Mouse (Mus musculus) kidney, embryonic 14.5 days (tissue): ENCODE data around the gene Exoc3l. TPM values are rescaled to one million over a fixed set of nuclear protein-coding genes. Genes with fewer than 3 reads are reported as not detected.

Experiments
- ATAC-seq: fragments of 200-750 bp; cut with Nextera tagmentation; 2 replicates; pipeline ENCODE4 v1.8.0; 2017; ENCODE audit warnings: moderate number of reproducible peaks, mild to moderate bottlenecking, moderate TSS enrichment, moderate library complexity; ENCODE audit not compliant: low FRiP score, low TSS enrichment
- H3K27ac ChIP-seq: fragments of 300-500 bp; sonication (generic); 2 replicates; pipeline ENCODE4 v1.5.1; 2014; ENCODE audit warnings: low read depth, mild to moderate bottlenecking, low read length, moderate library complexity, mixed read lengths
- H3K27me3 ChIP-seq: fragments of 300-500 bp; sonication (generic); 2 replicates; pipeline ENCODE4 v1.6.1; 2014; ENCODE audit warnings: mild to moderate bottlenecking, low read length; ENCODE audit not compliant: control insufficient read depth, insufficient read depth
- H3K36me3 ChIP-seq: fragments of 300-500 bp; sonication (generic); 2 replicates; pipeline ENCODE4 v1.6.1; 2014; ENCODE audit warnings: low read length, mixed read lengths; ENCODE audit not compliant: control insufficient read depth, insufficient read depth
- H3K4me1 ChIP-seq: fragments of 300-500 bp; sonication (generic); 2 replicates; pipeline ENCODE4 v1.6.1; 2014; ENCODE audit warnings: low read length, mixed read lengths; ENCODE audit not compliant: control insufficient read depth, insufficient read depth
- H3K4me2 ChIP-seq: fragments of 300-500 bp; sonication (generic); replicated peaks from 2 replicates; pipeline ENCODE4 v1.6.1; 2014; ENCODE audit warnings: low read depth, mild to moderate bottlenecking, low read length
- H3K4me3 ChIP-seq: fragments of 300-500 bp; sonication (generic); 2 replicates; pipeline ENCODE4 v1.5.1; 2014; ENCODE audit warnings: mild to moderate bottlenecking, low read length
- H3K9ac ChIP-seq: fragments of 300-500 bp; sonication (generic); 2 replicates; pipeline ENCODE4 v1.6.1; 2014; ENCODE audit warnings: low read depth, mild to moderate bottlenecking, low read length, moderate library complexity
- H3K9me3 ChIP-seq: fragments of 300-500 bp; sonication (generic); 2 replicates; pipeline ENCODE4 v1.6.1; 2016; ENCODE audit warnings: low read length; ENCODE audit not compliant: control insufficient read depth
- WGBS: fragments of 180-500 bp; shearing (Covaris S2); extraction: QIAGEN DNeasy Blood & Tissue Kit; methylation state at CpG from one replicate; pipeline ENCODE4 v1.1.7; 2014; 5-methylcytosine and 5-hydroxymethylcytosine counted together
- polyA plus RNA-seq: library from polyadenylated mRNA; unstranded; fragments of >200 nt; fragmentation: Nextera tagmentation; extraction: Ambion mirVana; gene quantifications from 2 replicates; pipeline ENCODE4 v1.2.1, GENCODE M21; 2014

Gene Exoc3l
- polyA plus RNA-seq, 1 experiment from 2014 or later, result 17.8 TPM

DNA sequence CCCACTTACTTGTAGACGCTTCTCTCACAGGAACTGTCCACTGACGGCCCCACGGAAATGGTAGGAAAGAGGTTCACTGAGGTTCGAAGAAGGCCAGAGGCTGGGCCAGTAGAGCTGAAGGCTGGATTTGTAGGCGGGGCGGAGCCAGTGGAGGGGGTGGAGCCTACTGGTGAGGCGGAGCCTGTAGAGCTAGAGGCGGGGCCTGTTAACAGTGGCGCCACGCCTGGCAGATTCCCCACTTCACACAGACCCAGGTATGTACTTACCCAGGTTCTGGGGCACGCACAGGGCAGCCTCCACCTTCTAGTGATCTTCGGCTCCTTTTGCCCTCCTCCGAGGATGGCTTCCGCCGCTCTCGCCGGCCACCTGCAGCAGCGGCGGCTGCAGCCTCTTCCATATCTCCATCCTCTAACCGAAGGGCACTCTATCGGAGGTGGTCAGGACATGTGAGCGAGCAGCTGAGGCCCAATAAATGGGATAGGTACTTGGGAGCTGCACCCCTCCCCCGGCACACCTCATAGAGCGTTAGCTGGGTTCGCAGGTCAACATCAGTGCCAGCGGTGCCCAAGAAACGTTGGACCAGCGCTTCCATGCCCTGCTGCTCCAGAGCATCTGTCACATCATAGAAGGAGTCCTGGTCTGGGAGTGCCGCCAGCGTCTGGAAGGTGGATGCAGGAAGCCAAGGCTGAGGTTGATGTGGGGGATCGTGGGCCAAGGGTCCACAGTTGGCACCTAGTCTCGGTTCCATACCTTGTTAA, 40.7 kb upstream of the Exoc3l start:
- no peak; the same call in 1 of the 2 replicates for ATAC-seq
- H3K27me3 ChIP-seq, result no peaks in the 10 kb centered on the region
- H3K4me1 ChIP-seq, result peaks cover 10% of the 10 kb centered on the region; the same call in 1 of the 2 replicates
- peaks cover 59% of the 10 kb centered on the region for H3K36me3 ChIP-seq
- no peak overlapping the region for H3K9ac ChIP-seq
- no peaks in the 10 kb centered on the region for H3K9me3 ChIP-seq
- H3K27ac ChIP-seq, result no peak overlapping the region
- no peak overlapping the region for H3K4me3 ChIP-seq
- H3K4me2 ChIP-seq, result no peak overlapping the region
- 53% methylated on average over 32 of the region's 32 CpGs for WGBS

- Histone ChIP-seq H3K27me3 (no peaks in the 10 kb centered on the region), H3K9me3 (no peaks in the 10 kb centered on the region), H3K4me1 (peaks cover under 1% of the 10 kb centered on the region), H3K4me3 (no peak overlapping the region), H3K36me3 (peaks cover 87% of the 10 kb centered on the region), H3K9ac (no peak overlapping the region), H3K27ac (no peak overlapping the region), H3K4me2 (no peak overlapping the region)
- WGBS, result 78% methylated on average over 2 of the region's 2 CpGs
- no peak for ATAC-seq
Observed at GRCm38 (mm10) chr8:105332523-105332922, 36.6 kb upstream of the Exoc3l start.

- Histone ChIP-seq H3K36me3 (peaks cover 81% of the 10 kb centered on the region), H3K4me3 (no peak overlapping the region), H3K4me1 (peaks cover 7% of the 10 kb centered on the region), H3K27ac (no peak overlapping the region), H3K9me3 (no peaks in the 10 kb centered on the region), H3K9ac (no peak overlapping the region), H3K27me3 (no peaks in the 10 kb centered on the region), H3K4me2 (no peak overlapping the region)
- no peak for ATAC-seq
- 92% methylated on average over 9 of the region's 9 CpGs for WGBS
Observed at GRCm38 (mm10) chr8:105331931-105332330, 36.0 kb upstream of the Exoc3l start.

DNA sequence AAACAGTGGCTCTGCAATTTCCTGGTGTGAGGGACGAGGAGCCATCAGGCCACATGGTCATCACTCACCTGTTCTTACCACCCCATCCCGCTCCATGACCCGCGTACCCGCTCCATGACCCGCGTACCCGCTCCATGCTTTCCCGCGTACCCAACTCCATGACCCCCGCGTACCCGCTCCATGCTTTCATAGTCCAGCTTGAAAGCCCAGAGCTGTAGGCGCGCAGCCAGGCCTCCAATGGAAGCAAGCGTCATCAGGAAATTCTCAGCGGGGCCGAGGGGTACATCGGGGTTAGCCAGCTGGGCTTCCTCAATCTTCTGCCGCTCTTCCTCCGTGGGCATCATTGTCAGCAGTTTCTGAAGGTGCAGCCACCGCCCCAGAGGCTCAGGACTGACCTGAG, 35.6 kb upstream of the Exoc3l start:
- Histone ChIP-seq H3K9me3 (no peaks in the 10 kb centered on the region), H3K27me3 (no peaks in the 10 kb centered on the region), H3K4me1 (peaks cover 8% of the 10 kb centered on the region), H3K4me3 (no peak overlapping the region), H3K4me2 (no peak overlapping the region), H3K36me3 (peaks cover 76% of the 10 kb centered on the region), H3K27ac (no peak overlapping the region), H3K9ac (no peak overlapping the region)
- no peak for ATAC-seq
- WGBS, result 95% methylated on average over 22 of the region's 22 CpGs

DNA sequence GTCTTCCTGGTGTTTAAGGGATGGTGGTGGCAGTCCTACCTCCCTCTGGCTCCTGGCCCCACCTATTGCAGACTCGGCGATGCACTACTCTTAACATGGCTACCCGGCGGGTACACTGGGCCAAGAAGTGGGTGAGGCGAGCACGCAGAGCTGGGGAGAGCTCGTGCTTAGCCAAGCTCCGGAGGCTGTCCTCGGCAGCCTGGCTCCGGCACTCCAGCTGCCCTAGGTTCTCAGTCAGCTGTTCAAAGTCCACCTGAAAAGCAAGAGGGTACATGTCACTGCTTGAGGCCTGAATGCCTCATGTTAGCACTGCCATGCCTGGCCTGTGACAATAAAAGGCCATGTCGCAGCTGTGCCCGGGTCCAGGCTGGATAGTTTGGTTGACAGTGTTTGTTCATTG, 34.4 kb upstream of the Exoc3l start:
- peaks cover 9% of the 10 kb centered on the region for H3K4me1 ChIP-seq
- no peak overlapping the region for H3K9ac ChIP-seq
- H3K27ac ChIP-seq, result no peak overlapping the region
- peaks cover 65% of the 10 kb centered on the region for H3K36me3 ChIP-seq
- 95% methylated on average over 12 of the region's 12 CpGs for WGBS
- no peak overlapping the region for H3K4me2 ChIP-seq
- H3K27me3 ChIP-seq, result no peaks in the 10 kb centered on the region
- no peak overlapping the region for H3K4me3 ChIP-seq
- no peak for ATAC-seq
- no peaks in the 10 kb centered on the region for H3K9me3 ChIP-seq

DNA sequence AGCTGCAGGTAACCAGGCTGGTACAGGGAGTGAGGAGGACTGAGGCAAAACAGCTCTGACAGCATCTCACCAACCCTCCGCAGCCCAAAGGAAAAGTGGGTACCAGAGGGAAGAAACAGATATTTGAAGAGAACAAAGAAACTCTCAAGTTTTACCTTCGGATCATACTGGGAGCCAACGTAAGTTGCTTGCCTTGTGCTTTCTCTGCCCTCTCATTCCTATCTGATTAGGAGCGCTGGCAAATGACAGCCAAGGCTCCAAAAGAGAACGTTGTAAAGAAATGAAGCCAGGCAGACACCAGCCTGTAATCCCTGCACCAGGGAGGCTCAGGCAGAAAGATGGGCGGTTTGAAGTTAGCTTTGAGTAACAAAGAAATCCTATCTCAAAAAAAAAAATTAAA, 31.1 kb upstream of the Exoc3l start:
- H3K4me2 ChIP-seq, result peak overlapping the region; percentile 70
- no peaks in the 10 kb centered on the region for H3K9me3 ChIP-seq
- H3K36me3 ChIP-seq, result peaks cover 50% of the 10 kb centered on the region
- ATAC-seq, result no peak
- peak overlapping the region; percentile 79 for H3K9ac ChIP-seq
- H3K4me3 ChIP-seq, result peak overlapping the region; percentile 93
- no peak overlapping the region for H3K27ac ChIP-seq
- 42% methylated on average over 6 of the region's 6 CpGs for WGBS
- H3K4me1 ChIP-seq, result peaks cover 15% of the 10 kb centered on the region
- no peaks in the 10 kb centered on the region for H3K27me3 ChIP-seq

DNA sequence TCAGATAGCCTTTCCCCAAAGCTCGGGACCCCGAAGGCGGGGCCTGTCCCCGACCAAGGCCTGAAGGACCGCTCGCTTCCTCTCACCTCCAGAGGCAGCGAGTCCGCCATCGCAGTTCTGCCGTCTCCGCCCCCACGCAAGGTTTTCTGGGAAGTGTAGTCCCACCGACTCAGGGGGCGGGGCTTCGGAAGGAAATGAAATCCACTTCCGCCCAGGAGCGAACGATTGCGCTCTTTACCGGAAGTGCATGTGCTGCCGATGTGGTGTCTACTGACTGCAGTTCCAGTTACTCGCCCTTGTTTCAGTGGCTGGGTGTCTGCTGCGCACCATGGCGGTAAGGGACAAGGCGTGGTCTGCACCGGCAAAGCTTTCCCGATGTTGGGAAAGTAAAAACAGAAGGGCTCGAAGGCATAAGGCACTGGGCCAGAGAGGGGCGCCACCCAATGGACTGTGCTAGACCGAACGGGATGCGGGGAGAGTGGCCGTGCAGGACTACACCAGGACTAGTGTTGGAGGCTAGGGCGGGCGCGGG, 30.3 kb upstream of the Exoc3l start, which contains the start of the genes Lrrc29 and Tmem208:
Gene Lrrc29 (minus strand): TSS at position 138 of the 532 bp plus-strand sequence.
Gene Tmem208 (plus strand): TSS at position 214 of the 532 bp plus-strand sequence.
- no peaks in the 10 kb centered on the region for H3K27me3 ChIP-seq
- no peaks in the 10 kb centered on the region for H3K9me3 ChIP-seq
- H3K9ac ChIP-seq, result peak within 1 kb of the TSS; percentile 79
- H3K4me3 ChIP-seq, result peak within 1 kb of the TSS; percentile 93
- H3K4me1 ChIP-seq, result peaks cover 15% of the 10 kb centered on the region
- H3K36me3 ChIP-seq, result peaks cover 43% of the 10 kb centered on the region
- peak within 1 kb of the TSS; percentile 70; the same call in 1 of the 2 replicates for H3K27ac ChIP-seq
- ATAC-seq, result peak; percentile 92
- WGBS, result 1% methylated on average over 34 of the region's 36 CpGs
- peak within 1 kb of the TSS; percentile 74 for H3K4me2 ChIP-seq

DNA sequence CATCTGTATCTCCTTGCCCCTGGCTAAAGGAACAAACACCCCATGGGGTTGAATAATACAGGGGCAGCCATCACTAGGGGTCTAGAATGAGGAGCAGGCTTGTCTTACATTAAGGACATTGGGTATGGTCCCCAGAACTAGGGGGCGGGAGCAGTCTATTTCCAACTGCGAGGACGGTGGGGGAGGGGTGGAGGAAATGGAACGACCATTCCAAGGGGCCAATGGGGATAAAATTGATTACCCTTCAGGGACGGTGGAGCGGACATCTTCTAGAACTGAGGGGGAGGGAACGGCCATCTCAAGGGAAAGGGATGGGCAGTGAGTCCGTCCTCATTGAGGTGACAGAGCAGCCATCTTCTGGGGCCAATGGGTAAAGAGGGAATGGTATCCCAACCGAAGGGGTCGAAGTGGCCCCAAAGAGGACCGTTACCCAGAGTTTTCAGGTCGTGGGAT, 29.8 kb upstream of the Exoc3l start:
- H3K9ac ChIP-seq, result peak overlapping the region; percentile 79
- H3K4me3 ChIP-seq, result peak overlapping the region; percentile 93
- peak; percentile 76; the same call in 1 of the 2 replicates for ATAC-seq
- under 1% methylated on average over 12 of the region's 12 CpGs for WGBS
- peaks cover 37% of the 10 kb centered on the region for H3K36me3 ChIP-seq
- no peaks in the 10 kb centered on the region for H3K9me3 ChIP-seq
- H3K4me1 ChIP-seq, result peaks cover 15% of the 10 kb centered on the region
- H3K27ac ChIP-seq, result no peak overlapping the region
- no peaks in the 10 kb centered on the region for H3K27me3 ChIP-seq
- peak overlapping the region; percentile 74 for H3K4me2 ChIP-seq

DNA sequence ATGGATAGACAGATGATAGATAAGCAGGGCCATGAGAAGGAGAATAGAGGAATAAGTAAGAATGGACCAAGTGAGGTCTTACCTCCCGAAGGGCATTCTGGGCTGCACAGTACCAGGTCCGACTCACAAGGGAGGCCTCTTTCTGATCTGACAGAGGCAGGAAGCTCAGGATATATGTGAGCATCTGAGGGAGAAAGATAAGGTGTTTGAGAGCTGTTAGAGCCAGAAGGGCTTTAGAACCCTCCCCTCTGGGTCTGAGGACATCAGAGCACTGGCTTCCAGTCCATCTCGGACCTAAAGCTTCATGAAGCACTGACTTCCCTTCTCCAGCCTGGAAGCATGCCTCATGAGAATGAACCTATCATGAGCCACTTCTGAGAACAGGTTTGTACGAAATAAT, 27.3 kb upstream of the Exoc3l start:
- Histone ChIP-seq H3K9ac (no peak overlapping the region), H3K27ac (no peak overlapping the region), H3K36me3 (peaks cover 20% of the 10 kb centered on the region), H3K27me3 (no peaks in the 10 kb centered on the region), H3K9me3 (no peaks in the 10 kb centered on the region), H3K4me1 (peaks cover 15% of the 10 kb centered on the region), H3K4me2 (no peak overlapping the region), H3K4me3 (no peak overlapping the region)
- ATAC-seq, result no peak
- whole genome bisulfite sequencing, result 89% methylated on average over 4 of the region's 4 CpGs
